Mouse (Mus musculus) liver, embryonic 16.5 days (tissue): ENCODE measurements around the gene Olfr643. TPM values are rescaled to one million over a fixed set of nuclear protein-coding genes. Genes with fewer than 3 reads are reported as not detected.

ENCODE experiments used
- ATAC-seq: fragments of 200-750 bp; cut with Nextera tagmentation; 2 replicates; pipeline ENCODE4 v1.8.0; 2017; ENCODE audit warnings: low read depth, mild to moderate bottlenecking, moderate number of reproducible peaks, moderate library complexity
- H3K27ac ChIP-seq: fragments of 300-500 bp; sonication (generic); 2 replicates; pipeline ENCODE4 v1.5.1; 2014; ENCODE audit warnings: mild to moderate bottlenecking, low read length
- H3K27me3 ChIP-seq: fragments of 300-500 bp; sonication (generic); 2 replicates; pipeline ENCODE4 v1.6.1; 2014; ENCODE audit warnings: low read depth, low read length, mixed read lengths; ENCODE audit not compliant: control insufficient read depth, insufficient read depth
- H3K36me3 ChIP-seq: fragments of 300-500 bp; sonication (generic); 2 replicates; pipeline ENCODE4 v1.6.1; 2014; ENCODE audit warnings: mild to moderate bottlenecking; ENCODE audit not compliant: control insufficient read depth, insufficient read depth
- H3K4me1 ChIP-seq: fragments of 300-500 bp; sonication (generic); 2 replicates; pipeline ENCODE4 v1.6.1; 2014; ENCODE audit warnings: low read depth, low read length, mixed read lengths; ENCODE audit not compliant: control insufficient read depth
- H3K4me2 ChIP-seq: fragments of 300-500 bp; sonication (generic); 2 replicates; pipeline ENCODE4 v1.6.1; 2014; ENCODE audit warnings: low read depth, low read length, mixed read lengths
- H3K4me3 ChIP-seq: fragments of 300-500 bp; sonication (generic); 2 replicates; pipeline ENCODE4 v1.5.1; 2014; ENCODE audit warnings: low read depth, mild to moderate bottlenecking, low read length
- H3K9ac ChIP-seq: fragments of 300-500 bp; sonication (generic); 2 replicates; pipeline ENCODE4 v1.6.1; 2014; ENCODE audit warnings: low read depth, low read length
- H3K9me3 ChIP-seq: fragments of 300-500 bp; sonication (generic); replicated peaks from 2 replicates; pipeline ENCODE4 v1.6.1; 2016; ENCODE audit warnings: low read length; ENCODE audit not compliant: control insufficient read depth
- WGBS: fragments of 180-500 bp; shearing (Covaris S2); extraction: QIAGEN DNeasy Blood & Tissue Kit; methylation state at CpG from one replicate; pipeline ENCODE4 v1.1.7; 2014; ENCODE audit not compliant: insufficient replicate concordance; 5-methylcytosine and 5-hydroxymethylcytosine counted together
- polyA plus RNA-seq: library from polyadenylated mRNA; unstranded; fragments of >200 nt; fragmentation: Nextera tagmentation; extraction: Ambion mirVana; gene quantifications from 2 replicates; pipeline ENCODE4 v1.2.1, GENCODE M21; 2015

Olfr643 gene
- polyA plus RNA-seq, 1 experiment from 2014 or later: not detected

GRCm38 (mm10) chr7:104129726-104130125 lies 7.5 kb downstream of the Olfr643 start, which contains the start of gene Ubqln5:
Gene Ubqln5 (minus strand): TSS chr7:104129826.
- Histone ChIP-seq H3K4me1 (no peaks in the 10 kb centered on the region), H3K4me2 (no peak within 1 kb of the TSS), H3K27ac (no peak within 1 kb of the TSS), H3K9ac (no peak within 1 kb of the TSS), H3K9me3 (no peaks in the 10 kb centered on the region), H3K4me3 (no peak within 1 kb of the TSS), H3K27me3 (no peaks in the 10 kb centered on the region), H3K36me3 (no peaks in the 10 kb centered on the region)
- WGBS: 72% methylated on average over 5 of the region's 5 CpGs
- ATAC-seq: no peak

DNA sequence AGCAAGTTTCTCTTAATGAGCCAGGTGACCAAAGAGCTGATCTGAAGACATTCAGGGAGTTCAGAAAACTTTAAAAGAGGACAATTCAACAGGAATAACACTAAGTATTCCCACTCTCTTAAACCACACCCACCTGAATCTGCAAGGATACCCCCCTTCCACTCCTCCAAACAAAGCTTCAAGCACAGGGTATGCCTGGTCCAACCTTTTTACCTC lies 32.5 kb downstream of the Olfr643 start, which contains the start of gene Olfr646:
Gene Olfr646, plus strand, starts transcription at position 117 of the 216 bp plus-strand sequence.
- no peak within 1 kb of the TSS for H3K4me2 ChIP-seq
- H3K4me1 ChIP-seq: no peaks in the 10 kb centered on the region
- ATAC-seq: no peak

GRCm38 (mm10) chr7:104103913-104104756 lies 33.1 kb downstream of the Olfr643 start:
- Histone ChIP-seq H3K9ac (no peak overlapping the region), H3K4me3 (no peak overlapping the region), H3K9me3 (no peaks in the 10 kb centered on the region), H3K27ac (no peak overlapping the region), H3K4me1 (no peaks in the 10 kb centered on the region), H3K4me2 (no peak overlapping the region), H3K27me3 (no peaks in the 10 kb centered on the region), H3K36me3 (no peaks in the 10 kb centered on the region)
- WGBS: 18% methylated on average over 4 of the region's 4 CpGs
- no peak for ATAC-seq

More for the DNA sequence above, 32.5 kb downstream of the Olfr643 start, which contains the start of gene Olfr646:
- Histone ChIP-seq H3K36me3 (no peaks in the 10 kb centered on the region), H3K9ac (no peak within 1 kb of the TSS), H3K27ac (no peak within 1 kb of the TSS), H3K4me3 (no peak within 1 kb of the TSS), H3K9me3 (no peaks in the 10 kb centered on the region), H3K27me3 (no peaks in the 10 kb centered on the region)

- Histone ChIP-seq H3K9me3 (no peaks in the 10 kb centered on the region), H3K4me3 (no peak within 1 kb of the TSS), H3K4me1 (no peaks in the 10 kb centered on the region), H3K27me3 (no peaks in the 10 kb centered on the region), H3K4me2 (no peak within 1 kb of the TSS), H3K9ac (no peak within 1 kb of the TSS), H3K36me3 (no peaks in the 10 kb centered on the region), H3K27ac (no peak within 1 kb of the TSS)
- ATAC-seq: no peak
- WGBS: 47% methylated on average over 1 of the region's 1 CpGs
These were observed 51.8 kb downstream of the Olfr643 start, which contains the start of gene Olfr645 for GRCm38 (mm10) chr7:104085365-104085764. Gene Olfr645 (minus strand): TSS chr7:104085465.

- Histone ChIP-seq H3K9me3 (no peaks in the 10 kb centered on the region), H3K27me3 (no peaks in the 10 kb centered on the region), H3K9ac (no peak within 1 kb of the TSS), H3K4me2 (no peak within 1 kb of the TSS), H3K27ac (no peak within 1 kb of the TSS), H3K4me3 (no peak within 1 kb of the TSS), H3K36me3 (no peaks in the 10 kb centered on the region), H3K4me1 (no peaks in the 10 kb centered on the region)
- 57% methylated on average over 2 of the region's 2 CpGs for WGBS
- no peak for ATAC-seq
These were observed 65.4 kb downstream of the Olfr643 start, which contains the start of gene Olfr644 for GRCm38 (mm10) chr7:104071769-104072168. Gene Olfr644 (minus strand): TSS chr7:104071869.

- H3K9ac ChIP-seq: no peak within 1 kb of the TSS
- no peaks in the 10 kb centered on the region for H3K27me3 ChIP-seq
- H3K4me2 ChIP-seq: no peak within 1 kb of the TSS
- no peak within 1 kb of the TSS for H3K4me3 ChIP-seq
- H3K4me1 ChIP-seq: no peaks in the 10 kb centered on the region
- H3K9me3 ChIP-seq: no peaks in the 10 kb centered on the region
- H3K27ac ChIP-seq: no peak within 1 kb of the TSS
- no peak for ATAC-seq
- no peaks in the 10 kb centered on the region for H3K36me3 ChIP-seq
- WGBS: 37% methylated on average over 2 of the region's 2 CpGs
These were observed 75.9 kb downstream of the Olfr643 start, which contains the start of gene 4930516K23Rik for GRCm38 (mm10) chr7:104061345-104061744. Gene 4930516K23Rik (minus strand): TSS chr7:104061445.

DNA sequence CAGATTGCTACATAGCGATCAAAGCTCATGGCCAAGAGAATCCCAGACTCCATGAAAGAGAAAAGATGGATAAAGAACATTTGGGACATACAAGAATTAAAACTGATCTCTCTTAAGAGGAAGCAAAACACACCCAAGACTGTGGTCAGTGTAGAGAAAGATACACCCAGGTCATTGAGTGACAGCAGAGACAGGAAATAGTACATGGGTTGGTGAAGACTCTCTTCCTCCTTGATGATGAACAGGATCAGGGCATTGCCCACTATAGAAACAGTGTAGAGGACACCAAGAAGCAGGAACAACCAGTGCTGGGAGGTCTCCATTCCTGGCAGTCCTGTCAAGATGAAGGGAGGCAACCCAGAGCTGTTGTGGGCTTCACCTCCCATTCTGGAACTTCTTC lies 78.0 kb downstream of the Olfr643 start:
- WGBS: 73% methylated on average over 1 of the region's 1 CpGs
- Histone ChIP-seq H3K36me3 (no peaks in the 10 kb centered on the region), H3K9me3 (no peaks in the 10 kb centered on the region), H3K27ac (no peak overlapping the region), H3K4me2 (no peak overlapping the region), H3K27me3 (no peaks in the 10 kb centered on the region), H3K4me3 (no peak overlapping the region), H3K4me1 (no peaks in the 10 kb centered on the region), H3K9ac (no peak overlapping the region)
- ATAC-seq: no peak

DNA sequence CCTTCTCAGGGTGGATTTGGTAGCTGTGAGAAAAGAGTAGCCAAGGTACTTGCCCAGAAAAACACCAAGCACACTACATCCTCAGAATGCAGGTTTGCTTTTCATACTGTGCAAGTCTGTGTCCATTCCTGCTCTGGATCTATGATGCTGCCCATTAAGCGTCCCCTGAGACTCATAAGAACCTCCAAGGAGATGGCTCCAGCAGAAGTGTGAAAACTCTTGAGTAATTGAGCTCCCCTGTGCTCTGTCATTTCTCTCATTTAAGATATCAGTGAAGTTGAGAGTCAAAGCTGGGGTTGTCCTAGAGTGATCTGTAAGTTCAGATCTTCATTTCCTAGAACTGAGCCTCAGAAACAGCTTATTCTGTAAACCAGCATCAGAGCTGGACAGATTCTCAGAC lies 84.6 kb downstream of the Olfr643 start, which contains the start of gene Olfr642:
Gene Olfr642, minus strand, starts transcription at position 101 of the 400 bp plus-strand sequence.
- Histone ChIP-seq H3K9me3 (no peaks in the 10 kb centered on the region), H3K36me3 (no peaks in the 10 kb centered on the region), H3K4me3 (no peak within 1 kb of the TSS), H3K27me3 (no peaks in the 10 kb centered on the region), H3K4me1 (no peaks in the 10 kb centered on the region), H3K4me2 (no peak within 1 kb of the TSS), H3K27ac (no peak within 1 kb of the TSS), H3K9ac (no peak within 1 kb of the TSS)
- ATAC-seq: no peak
- WGBS: 29% methylated on average over 1 of the region's 1 CpGs

- Histone ChIP-seq H3K9ac (no peak overlapping the region), H3K27ac (no peak overlapping the region), H3K9me3 (no peaks in the 10 kb centered on the region), H3K36me3 (no peaks in the 10 kb centered on the region), H3K4me3 (no peak overlapping the region), H3K27me3 (no peaks in the 10 kb centered on the region), H3K4me2 (no peak overlapping the region), H3K4me1 (no peaks in the 10 kb centered on the region)
- WGBS: 43% methylated on average over 4 of the region's 4 CpGs
- ATAC-seq: no peak
These were observed 86.5 kb downstream of the Olfr643 start for GRCm38 (mm10) chr7:104050745-104051144.
